Mouse (Mus musculus) thymus, postnatal 25 days (tissue): ENCODE data around the gene Ptprm.

Experiments
- DNase-seq: peaks from one replicate; pipeline ENCODE4 v3.0.0; 2022

Gene Ptprm

DNA sequence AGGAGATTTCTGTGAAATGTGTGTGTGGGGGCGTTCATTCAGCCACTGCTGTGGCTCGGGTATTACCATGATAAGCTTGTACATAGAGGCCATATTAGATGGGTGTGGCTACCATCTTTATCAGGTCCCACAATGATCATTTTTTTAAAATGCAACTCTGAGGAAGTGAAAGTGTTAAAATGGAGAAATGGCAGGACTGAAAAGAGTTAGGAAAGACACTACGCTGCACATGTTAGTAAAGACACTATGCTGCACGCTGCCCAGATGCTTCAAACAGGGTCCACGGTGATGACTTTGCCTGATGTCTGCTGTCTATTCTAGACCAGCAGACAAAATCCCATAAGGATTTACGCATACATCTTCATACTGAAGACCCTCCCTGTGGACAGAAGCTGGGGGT is 298.6 kb downstream of the Ptprm start:
- DNase-seq = no peak

DNA sequence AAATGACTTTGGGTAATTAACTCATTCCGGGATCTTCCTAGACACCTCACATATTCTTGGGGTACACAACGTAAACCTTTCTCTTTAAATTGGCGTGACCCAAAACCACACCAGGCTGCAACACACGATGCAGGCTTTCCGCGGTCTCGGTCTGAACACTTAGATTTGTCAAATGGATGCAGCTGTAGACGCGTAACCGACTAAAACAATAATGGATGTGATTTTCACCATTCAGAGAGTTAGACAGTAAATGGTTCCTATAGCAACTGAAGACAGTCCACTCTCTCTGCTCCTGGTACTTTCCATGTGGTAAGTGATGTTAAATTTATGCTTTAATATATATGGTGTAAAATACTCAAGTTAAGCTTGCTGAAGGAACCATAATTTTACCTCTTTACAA is 300.1 kb downstream of the Ptprm start:
- no peak for DNase-seq

- no peak for DNase-seq
These were observed 301.5 kb downstream of the Ptprm start for GRCm38 (mm10) chr17:67052624-67053314.

GRCm38 (mm10) chr17:67047697-67048096 is 306.6 kb downstream of the Ptprm start:
- DNase-seq = no peak

DNA sequence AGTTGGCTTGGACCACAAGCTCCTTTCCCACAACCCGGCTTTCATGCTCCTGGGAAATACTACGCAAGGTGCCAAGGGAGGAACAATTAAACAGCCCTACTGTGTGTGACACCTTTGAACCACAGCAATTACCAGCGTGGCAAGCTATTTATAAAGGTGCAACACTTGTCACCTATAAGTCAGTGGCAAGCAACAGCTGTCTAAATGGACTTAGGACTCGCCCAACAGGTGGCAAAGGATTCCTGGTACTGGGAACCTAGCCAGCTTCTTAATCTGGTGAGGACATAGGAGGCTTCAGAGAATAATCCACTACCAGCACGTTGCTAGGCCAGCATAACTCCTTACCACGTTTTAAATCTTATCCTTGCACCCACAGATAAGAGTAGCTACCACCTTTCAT is 315.7 kb downstream of the Ptprm start:
- DNase-seq = no peak

GRCm38 (mm10) chr17:67033547-67033946 is 320.7 kb downstream of the Ptprm start:
- DNase-seq = no peak

DNA sequence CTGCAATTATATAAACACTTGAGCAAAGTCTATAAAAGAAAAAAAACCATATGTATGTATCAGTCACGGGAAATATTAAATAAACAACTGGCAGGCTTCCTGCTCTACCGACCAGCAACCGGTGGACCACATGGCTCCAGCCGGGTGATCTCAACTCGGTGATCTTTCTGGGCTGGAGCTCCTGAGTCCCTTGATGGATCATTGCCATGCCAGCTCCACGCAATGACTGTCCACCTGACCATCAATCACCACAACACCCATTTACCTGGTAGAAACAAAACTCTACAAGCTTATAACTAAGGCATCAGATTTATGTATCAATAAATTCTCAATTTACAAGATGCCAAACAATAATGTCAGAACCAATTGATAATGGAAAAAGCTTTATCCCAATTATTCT is 322.2 kb downstream of the Ptprm start:
- no peak for DNase-seq

- DNase-seq = no peak
These were observed 322.9 kb downstream of the Ptprm start for GRCm38 (mm10) chr17:67031341-67031740.

DNA sequence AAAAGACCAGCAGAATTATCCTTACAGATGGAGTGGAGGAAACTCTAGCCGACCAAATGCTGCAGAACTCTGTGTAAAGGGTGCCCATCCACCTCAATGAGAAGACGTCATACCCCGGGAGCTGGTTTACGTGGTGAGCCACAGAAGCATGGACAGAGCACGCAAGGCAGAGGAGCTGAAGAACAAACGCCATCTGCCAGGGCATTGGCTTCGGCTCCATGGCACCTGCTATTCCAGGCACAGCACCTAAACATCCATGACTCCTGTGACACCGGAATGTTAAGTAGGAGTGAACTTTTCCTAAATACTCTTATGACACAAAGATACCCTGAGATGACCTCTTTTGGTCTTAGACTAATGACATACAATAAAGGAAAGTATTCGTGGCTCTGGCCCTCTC is 327.0 kb downstream of the Ptprm start:
- no peak for DNase-seq

- DNase-seq = no peak
These were observed 337.8 kb downstream of the Ptprm start for GRCm38 (mm10) chr17:67016501-67016900.

DNA sequence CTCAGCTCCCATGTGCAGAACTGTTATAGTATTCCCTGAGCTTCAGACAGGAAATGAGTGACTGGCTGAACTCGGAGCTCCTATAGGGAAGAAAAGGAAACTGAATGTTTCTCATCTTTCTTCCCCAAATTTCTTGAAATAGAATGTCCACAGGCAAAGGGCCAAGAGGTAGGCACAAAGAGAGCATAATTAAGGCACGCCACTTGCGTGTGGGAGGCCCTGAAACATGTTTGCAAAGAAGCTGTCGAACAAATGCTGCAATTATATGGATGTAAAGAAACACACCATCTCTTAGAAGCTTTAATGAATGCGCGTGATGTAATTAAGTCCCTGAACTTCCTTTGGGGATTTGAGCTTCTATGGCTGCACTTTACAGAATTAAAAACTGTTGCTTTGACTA is 341.0 kb downstream of the Ptprm start:
- DNase-seq = no peak

DNA sequence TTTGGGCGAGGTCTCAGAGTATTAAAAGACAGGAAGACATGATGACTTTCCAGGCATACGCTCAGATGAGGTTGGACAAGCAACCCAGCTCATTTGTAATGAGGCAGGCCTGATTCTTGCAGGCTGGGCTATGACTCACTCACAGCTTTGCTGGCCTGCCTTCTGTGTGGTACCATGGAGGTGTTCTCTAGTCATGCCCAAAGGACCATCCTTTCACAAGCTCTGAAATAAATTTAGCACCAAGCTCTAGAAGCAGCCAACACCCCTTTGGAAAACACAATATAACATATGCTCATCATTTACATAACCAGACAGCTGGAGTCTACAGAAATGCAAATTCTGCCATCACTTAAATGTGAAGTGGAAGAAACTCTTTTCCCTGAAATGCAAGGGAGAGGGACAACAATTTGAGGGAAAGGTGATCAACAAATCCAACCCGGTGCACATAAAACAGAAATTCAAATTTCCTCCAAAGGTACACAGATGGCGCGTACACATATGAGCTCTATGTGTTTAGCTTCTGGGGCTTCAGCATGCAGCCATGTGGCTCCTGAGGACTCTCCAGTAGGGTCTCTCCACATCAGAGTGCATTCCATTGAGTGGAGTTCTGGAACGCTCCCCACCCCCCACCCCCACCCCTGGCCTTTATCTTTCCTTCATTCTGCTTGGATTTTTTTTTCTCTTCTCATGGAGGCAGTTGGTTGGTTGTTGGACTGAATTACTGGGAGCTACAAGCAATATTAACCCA is 342.2 kb downstream of the Ptprm start:
- DNase-seq = no peak

DNA sequence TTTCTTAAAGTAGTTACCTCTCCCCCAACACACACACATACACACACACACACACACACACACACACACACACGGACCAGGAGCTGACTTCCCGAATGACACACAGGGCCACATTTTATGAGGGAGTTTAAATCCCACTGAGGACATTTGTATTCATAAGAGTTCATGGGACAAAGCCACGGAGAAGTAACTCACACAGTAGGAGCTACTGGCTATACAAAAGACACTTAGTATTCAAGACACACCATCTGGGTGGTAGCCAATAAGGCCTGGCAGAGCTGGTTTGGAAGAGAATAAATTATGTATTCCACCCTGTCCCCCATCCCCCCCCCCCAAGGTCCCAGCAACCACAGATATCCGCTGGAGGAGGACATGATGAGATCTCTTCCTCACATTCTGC is 344.1 kb downstream of the Ptprm start:
- no peak for DNase-seq

DNA sequence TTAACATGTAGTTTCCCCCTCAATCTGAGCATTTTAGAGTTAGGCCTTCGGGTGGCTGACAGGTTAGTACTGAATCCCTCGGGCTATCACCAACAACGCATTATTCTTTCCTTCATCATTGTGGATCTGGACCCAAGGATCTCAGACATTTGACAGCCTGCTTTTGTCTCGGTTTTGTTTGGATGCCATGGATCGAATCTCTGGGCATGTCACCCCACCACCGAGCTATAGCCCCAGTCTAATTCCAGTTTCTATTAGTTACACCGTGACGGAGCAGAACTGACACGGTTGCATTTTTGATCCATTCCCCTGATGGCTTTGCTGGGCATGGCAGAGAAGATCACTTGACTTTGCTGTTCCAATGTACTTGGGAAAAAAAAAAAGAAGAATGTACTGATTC is 346.1 kb downstream of the Ptprm start:
- no peak for DNase-seq

GRCm38 (mm10) chr17:67006740-67007385 is 347.4 kb downstream of the Ptprm start:
- DNase-seq = no peak

DNA sequence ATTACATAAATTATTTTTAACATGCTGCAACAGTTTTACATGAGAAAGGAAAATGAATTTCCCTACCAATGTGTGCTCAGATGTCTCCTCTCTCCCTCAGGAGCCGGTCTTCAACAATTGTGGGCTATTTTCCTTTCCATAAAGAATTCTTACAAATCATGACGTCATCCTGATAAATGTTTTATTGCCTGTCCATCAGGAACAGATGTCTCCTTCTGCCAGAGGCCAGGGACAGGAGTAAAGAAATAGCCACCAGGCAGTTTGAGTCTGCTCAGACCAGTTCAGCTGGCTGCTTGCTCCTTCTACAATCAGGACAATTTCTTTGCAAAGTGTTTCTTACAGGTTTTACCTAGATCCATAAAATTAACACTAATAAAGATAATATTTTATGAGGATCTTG is 357.4 kb downstream of the Ptprm start:
- DNase-seq = no peak

DNA sequence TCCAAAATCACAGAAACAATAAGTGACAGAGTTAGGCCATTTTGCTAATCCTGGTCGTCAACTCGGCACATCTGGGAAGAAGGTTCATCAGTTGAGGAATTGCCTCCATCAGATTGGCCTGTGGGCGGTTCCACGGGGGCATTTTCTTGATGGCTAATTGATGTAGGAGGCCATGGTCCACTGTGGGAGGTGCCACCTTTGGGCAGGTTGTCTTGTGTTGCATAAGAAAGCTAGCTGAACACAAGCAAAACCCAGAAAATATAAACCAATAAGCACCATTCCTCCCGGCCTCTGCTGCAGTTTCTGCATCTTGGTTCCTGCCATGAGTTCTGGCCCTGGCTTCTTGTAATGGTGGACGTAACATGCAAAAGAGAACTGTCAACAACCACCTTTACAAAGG is 358.2 kb downstream of the Ptprm start:
- no peak for DNase-seq

GRCm38 (mm10) chr17:66991815-66992214 is 362.4 kb downstream of the Ptprm start:
- DNase-seq = no peak

GRCm38 (mm10) chr17:66990761-66991160 is 363.5 kb downstream of the Ptprm start:
- DNase-seq = no peak

DNA sequence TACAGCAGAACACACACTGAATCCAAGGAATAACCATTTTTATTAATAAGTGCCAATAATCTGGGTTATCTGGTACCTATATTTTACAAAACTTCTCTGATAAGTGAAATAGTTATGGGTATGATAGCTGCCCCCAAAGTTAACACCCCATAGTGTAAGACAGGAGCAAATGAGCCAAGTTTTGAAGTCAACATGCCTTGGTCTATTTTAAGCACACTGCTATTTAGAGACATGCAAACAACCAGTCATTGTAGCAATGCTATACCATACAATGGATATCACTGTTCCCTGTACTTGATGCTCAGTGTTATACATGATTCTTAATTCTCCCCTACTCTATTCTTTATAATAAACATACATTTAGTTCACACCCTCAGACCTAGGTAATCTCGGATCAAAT is 366.2 kb downstream of the Ptprm start:
- DNase-seq = no peak

GRCm38 (mm10) chr17:66981649-66982048 is 372.6 kb downstream of the Ptprm start:
- no peak for DNase-seq

GRCm38 (mm10) chr17:66979971-66980370 is 374.3 kb downstream of the Ptprm start:
- DNase-seq = no peak

DNA sequence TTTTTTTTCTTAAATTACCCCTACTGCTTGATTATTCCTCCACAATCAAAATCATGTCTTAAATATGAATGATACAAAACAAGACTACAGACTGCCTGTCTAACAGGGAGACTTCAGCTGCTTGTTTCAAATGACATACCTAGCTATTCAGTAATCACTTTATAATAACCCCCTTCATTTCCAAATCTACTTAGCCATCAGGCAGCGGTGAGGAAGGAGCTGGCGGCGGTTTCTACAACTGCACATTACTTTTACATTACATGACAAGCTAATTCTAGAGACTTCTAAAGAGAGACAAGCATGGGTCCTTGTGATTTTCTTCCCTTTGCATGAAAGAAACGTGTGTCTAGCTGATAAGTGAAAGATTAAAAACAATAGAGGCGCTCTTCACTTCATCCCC is 377.8 kb downstream of the Ptprm start:
- no peak for DNase-seq

- no peak for DNase-seq
These were observed 381.3 kb downstream of the Ptprm start for GRCm38 (mm10) chr17:66972976-66973375.
